Mouse (Mus musculus): Measurements from ENCODE around the gene Nynrin. TPM values are rescaled to one million over a fixed set of nuclear protein-coding genes. Genes with fewer than 3 reads are reported as not detected.
A peak's percentile ranks its signal among the peaks of the same experiment; 100 is the strongest.

The Nynrin gene
- polyA plus RNA-seq, 1 experiment: 0.87 TPM

DNA sequence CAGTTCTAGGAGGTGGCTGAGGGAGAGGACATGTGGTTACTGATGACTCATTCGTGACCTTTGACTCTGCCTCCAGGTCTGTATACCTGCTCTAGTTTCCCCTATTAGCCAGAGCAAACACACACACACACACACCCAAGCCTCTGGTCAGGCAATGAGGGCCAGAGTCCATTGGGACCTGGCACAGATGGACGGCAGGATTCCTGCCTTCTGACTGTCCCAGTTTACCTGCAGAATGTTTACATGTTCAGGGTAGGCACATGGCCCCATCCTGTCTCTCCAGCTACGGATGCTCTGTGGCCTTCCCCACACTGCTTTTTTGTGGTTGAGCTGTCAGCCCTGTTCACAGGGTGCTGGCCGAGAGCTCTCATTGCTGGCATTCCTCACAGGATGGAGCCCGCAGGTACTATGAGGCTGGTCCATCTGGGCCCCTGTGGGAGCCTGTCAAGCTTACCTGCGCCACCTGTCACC, 28.4 kb downstream of the Nynrin start:
- no peak overlapping the region for H3K27ac ChIP-seq (replicated peaks; ENCODE audit: low read depth, low read length)
- H3K4me1 ChIP-seq (ENCODE audit: control insufficient read depth, insufficient read depth, insufficient read length, low read length): peaks cover 5% of the 10 kb centered on the region

DNA sequence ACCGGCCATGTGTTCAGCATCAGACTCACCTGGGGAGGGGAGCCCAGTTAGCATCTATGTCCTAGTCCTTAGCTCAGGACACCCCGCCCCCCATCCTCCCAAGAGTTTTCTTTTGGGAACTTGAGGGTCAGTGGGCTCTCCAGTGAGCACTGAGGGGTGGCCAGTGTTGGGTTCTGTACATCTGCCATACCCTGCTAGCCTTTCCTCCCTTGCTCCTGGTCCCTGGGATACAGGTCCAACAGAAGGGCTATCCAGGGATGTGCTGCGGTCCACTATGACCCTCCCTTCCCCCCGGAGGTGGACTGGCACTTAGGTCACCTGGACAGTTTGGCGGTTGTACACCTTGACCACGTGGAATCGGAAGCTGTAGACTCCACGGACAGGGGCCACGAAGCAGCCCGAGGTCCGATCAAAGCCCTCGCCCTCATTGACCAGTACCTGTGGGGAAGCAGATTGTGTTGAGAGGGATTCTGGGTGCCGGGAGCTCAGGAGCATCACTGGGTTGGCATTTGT, 29.4 kb downstream of the Nynrin start:
- H3K27ac ChIP-seq (replicated peaks; ENCODE audit: low read depth, low read length): no peak overlapping the region
- peaks cover 5% of the 10 kb centered on the region for H3K4me1 ChIP-seq (ENCODE audit: control insufficient read depth, insufficient read depth, insufficient read length, low read length)
- H3K4me3 ChIP-seq (ENCODE audit: insufficient read depth, low read depth, low read length): no peak overlapping the region

More for the DNA sequence above, 28.4 kb downstream of the Nynrin start:
- H3K4me3 ChIP-seq (ENCODE audit: insufficient read depth, low read depth, low read length): no peak overlapping the region

DNA sequence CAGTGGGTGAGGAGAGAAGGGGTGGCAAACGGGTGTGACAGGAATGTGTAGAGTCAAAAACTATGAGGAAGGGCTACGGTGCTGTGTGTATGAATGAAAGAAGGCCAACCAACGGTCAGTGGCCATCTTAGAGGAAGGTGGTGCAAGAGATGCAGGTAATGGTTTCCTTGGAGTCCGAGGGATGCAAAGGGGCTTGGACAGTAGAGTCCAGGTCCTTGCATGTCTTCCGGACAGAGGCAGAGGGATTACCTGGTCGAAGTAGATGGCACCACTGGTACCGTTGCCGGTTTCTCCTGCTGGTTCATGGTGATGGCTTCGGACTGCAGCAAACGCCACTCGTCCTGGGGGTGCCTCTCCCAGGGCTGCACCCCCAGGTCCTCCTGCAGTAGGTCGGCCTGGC, 29.9 kb downstream of the Nynrin start:
- Histone ChIP-seq H3K4me1 (ENCODE audit: control insufficient read depth, insufficient read depth, insufficient read length, low read length) (peaks cover 5% of the 10 kb centered on the region), H3K27ac (replicated peaks; ENCODE audit: low read depth, low read length) (no peak overlapping the region), H3K4me3 (ENCODE audit: insufficient read depth, low read depth, low read length) (no peak overlapping the region)

DNA sequence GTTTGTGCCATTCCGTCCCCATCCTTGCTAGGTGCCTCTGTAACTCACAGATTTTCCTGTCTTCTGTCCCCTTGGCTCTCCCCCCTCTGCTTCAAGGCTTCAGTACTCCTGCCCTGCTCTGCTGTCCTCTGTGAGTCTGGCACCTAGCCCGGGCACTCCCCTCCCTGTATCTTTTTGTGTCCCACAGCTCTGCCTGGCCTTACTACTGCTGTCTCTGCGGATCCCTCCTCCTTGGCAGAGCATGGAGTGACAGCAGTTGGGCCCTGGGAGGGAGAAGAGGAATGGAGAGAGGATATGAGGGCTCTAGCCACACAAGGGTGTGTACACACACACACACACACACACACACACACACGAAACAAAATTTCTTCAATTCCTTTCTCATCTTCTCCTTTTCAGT, 30.4 kb downstream of the Nynrin start, which contains the start of gene Cbln3:
Cbln3 (minus strand) TSS at position 227 of the 400 bp plus-strand sequence.
- H3K27ac ChIP-seq (replicated peaks; ENCODE audit: low read depth, low read length): peak within 1 kb of the TSS; percentile 80
- peaks cover 5% of the 10 kb centered on the region for H3K4me1 ChIP-seq (ENCODE audit: control insufficient read depth, insufficient read depth, insufficient read length, low read length)

DNA sequence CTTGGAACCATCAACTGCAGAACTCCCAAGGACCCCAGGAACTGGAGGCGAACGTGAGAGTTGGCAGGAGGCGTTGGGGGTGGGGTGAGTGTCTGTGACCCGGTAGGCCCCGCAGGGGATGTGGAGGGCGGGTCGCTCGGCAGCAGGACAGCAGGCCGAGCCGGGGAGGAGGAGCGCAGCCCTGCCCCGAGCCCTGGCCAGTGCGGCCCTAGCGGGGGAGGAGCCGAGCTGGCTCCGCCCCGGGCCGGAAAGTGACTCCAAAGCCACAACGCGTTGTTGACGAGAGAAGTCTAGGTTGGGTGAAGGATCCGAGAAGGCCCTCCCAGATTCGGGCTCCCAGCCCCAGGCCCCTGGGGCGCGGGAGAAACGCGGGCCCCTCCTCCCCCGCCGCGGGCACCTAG, 30.9 kb downstream of the Nynrin start, which contains the start of gene Khnyn:
Khnyn (plus strand) TSS at position 235 of the 401 bp plus-strand sequence.
- peaks cover 5% of the 10 kb centered on the region for H3K4me1 ChIP-seq (ENCODE audit: control insufficient read depth, insufficient read depth, insufficient read length, low read length)
- peak within 1 kb of the TSS; percentile 80 for H3K27ac ChIP-seq (replicated peaks; ENCODE audit: low read depth, low read length)
- H3K4me3 ChIP-seq (ENCODE audit: insufficient read depth, low read depth, low read length): peak within 1 kb of the TSS; percentile 79

More for the DNA sequence above, 30.4 kb downstream of the Nynrin start, which contains the start of gene Cbln3:
- H3K4me3 ChIP-seq (ENCODE audit: insufficient read depth, low read depth, low read length): peak within 1 kb of the TSS; percentile 79

DNA sequence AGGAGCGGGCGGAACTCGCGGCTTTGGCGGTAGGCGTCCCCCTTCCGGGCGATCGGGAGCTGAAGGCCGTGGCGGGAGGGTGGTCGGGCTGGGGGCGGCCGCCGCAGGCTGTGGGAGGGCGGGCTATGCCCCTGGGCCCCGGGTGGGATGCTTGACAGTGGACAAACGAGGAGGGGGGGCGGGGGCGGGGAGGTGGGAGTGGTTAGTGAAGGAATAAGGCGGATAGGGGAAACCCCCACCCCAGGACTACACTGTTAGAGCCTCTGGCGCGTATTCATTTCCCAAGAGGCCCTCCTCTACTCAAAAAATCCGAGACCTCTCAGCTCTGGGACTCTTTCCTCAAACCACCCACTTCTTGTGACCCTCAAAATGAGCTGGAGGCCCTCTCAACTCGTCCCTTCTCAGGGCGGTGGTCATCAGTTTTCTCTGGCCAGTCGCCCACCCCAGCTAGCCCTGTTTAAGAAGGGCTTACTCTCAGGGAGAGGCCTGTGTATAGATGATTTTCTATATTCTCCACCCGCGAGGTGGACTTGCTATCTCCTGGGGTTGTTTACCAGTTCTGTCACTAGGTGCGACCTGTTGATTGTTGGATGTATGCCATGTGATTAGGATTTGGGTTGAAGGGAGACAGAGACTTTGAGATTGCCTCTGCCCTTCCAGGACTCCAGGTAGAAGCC, 31.4 kb downstream of the Nynrin start:
- peaks cover 5% of the 10 kb centered on the region for H3K4me1 ChIP-seq (ENCODE audit: control insufficient read depth, insufficient read depth, insufficient read length, low read length)
- H3K4me3 ChIP-seq (ENCODE audit: insufficient read depth, low read depth, low read length): peak overlapping the region; percentile 79
- H3K27ac ChIP-seq (replicated peaks; ENCODE audit: low read depth, low read length): peak overlapping the region; percentile 80

DNA sequence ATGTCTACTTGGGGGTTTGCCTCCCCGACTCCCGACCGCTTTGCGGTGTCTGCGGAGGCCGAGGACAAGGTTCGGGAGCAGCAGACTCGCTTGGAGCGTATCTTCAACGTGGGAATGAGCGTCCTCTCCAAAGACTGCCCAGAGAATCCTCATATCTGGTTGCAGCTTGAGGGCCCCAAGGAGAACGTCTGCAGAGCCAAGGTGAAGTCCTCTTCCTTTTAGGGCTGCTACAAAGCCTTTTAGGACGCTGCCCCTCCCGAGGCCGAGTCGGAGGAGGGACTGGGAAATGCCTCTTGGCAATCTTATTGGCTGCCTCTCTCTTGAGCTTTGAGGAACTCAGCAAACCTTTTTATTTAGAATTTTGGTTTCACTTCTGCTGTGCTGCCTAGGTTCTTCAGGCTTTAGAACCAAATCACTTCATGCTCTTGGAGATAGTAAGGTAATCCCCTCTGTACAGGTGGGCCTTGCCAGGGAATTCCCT, 32.0 kb downstream of the Nynrin start:
- Histone ChIP-seq H3K4me1 (ENCODE audit: control insufficient read depth, insufficient read depth, insufficient read length, low read length) (peaks cover 5% of the 10 kb centered on the region), H3K4me3 (ENCODE audit: insufficient read depth, low read depth, low read length) (peak overlapping the region; percentile 79), H3K27ac (replicated peaks; ENCODE audit: low read depth, low read length) (peak overlapping the region; percentile 80)

DNA sequence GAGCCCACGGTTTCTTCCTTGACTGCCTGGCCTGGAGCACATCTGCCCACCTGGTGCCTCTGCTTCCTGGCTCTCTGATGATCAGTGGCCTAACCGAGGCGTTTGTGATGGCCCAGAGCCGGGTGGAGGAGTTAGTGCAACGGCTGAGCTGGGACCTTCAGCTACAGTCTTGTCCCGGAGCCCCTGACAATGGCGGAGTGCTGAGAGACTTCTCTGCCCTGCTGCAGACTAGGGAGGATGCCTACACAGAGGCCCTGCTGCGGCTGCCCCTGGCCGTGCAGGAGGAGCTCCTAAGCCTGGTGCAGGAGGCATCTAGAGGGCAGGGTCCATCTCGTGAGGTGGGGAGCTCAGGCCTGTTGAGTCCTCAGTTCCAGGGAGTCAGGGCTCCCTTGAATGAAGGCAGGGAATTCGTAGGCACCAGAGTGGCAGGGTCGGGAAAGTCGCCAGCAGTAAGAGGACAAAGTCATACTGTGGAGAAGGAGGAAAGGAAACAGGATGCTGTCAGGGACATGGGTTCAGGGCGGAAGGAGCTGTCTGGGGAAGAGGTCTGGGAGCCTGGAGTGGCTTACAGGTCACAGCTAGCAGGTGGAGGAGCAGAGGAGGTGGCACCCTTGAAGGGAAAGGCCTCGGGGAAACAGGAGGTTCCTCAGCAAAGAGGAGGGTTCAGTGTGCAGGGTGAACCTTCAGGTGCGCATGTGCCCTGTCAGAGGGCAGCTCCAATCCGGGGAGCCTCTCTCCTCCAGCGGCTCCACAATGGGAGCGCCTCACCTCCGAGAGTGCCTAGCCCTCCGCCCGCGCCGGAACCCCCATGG, 33.0 kb downstream of the Nynrin start:
- H3K27ac ChIP-seq (replicated peaks; ENCODE audit: low read depth, low read length): no peak overlapping the region
- peak overlapping the region; percentile 79; the same call in 1 of the 2 replicates for H3K4me3 ChIP-seq (ENCODE audit: insufficient read depth, low read depth, low read length)
- H3K4me1 ChIP-seq (ENCODE audit: control insufficient read depth, insufficient read depth, insufficient read length, low read length): peaks cover 5% of the 10 kb centered on the region

DNA sequence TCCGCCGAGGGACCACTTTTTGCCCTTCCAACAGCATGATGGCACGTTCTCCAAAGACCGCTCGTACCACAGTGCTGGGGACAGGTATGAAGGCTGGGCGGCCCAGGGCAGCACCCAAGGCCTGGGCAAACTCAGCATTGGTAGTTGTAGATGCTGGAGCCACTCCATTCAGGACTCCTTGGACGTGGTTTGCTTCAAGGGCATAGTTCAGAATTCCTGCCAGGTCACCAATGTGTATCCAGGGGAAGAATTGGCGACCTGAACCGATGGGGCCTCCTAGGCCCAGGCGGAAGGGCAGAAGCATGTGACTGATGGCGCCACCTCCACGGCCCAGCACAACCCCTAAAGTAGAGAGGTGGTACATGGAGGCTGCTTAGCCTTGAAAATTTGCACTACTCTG, 43.9 kb downstream of the Nynrin start:
- Histone ChIP-seq H3K4me1 (ENCODE audit: control insufficient read depth, insufficient read depth, insufficient read length, low read length) (0 out of 2 replicates have a peak, but pooled peaks cover 3% of the 10 kb centered on the region), H3K27ac (replicated peaks; ENCODE audit: low read depth, low read length) (0 out of 2 replicates have a peak overlapping the region, but pooled peaks have one; percentile 3), H3K4me3 (ENCODE audit: insufficient read depth, low read depth, low read length) (no peak overlapping the region)

DNA sequence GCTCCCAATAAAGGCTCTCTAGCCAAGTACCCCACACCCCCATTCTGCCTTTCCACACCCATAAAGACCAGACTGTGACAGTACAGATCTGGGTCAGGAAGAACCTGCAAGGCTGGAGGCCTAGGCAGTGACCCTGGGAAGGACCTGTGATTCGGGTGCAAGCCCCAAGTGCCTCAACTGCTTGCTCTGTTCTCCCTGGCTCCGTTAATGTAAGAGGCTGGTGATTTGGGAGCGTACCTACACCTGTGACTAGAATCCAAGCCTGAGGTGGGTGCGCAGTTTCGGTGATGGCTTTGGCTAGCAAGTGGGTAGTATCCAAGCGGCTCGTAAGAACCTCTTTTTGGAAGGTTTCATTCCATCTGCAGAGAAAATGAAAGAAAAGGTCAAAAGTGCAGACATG, 45.1 kb downstream of the Nynrin start:
- Histone ChIP-seq H3K27ac (replicated peaks; ENCODE audit: low read depth, low read length) (no peak overlapping the region), H3K4me3 (ENCODE audit: insufficient read depth, low read depth, low read length) (peak overlapping the region; percentile 71), H3K4me1 (ENCODE audit: control insufficient read depth, insufficient read depth, insufficient read length, low read length) (0 out of 2 replicates have a peak, but pooled peaks cover 3% of the 10 kb centered on the region)

DNA sequence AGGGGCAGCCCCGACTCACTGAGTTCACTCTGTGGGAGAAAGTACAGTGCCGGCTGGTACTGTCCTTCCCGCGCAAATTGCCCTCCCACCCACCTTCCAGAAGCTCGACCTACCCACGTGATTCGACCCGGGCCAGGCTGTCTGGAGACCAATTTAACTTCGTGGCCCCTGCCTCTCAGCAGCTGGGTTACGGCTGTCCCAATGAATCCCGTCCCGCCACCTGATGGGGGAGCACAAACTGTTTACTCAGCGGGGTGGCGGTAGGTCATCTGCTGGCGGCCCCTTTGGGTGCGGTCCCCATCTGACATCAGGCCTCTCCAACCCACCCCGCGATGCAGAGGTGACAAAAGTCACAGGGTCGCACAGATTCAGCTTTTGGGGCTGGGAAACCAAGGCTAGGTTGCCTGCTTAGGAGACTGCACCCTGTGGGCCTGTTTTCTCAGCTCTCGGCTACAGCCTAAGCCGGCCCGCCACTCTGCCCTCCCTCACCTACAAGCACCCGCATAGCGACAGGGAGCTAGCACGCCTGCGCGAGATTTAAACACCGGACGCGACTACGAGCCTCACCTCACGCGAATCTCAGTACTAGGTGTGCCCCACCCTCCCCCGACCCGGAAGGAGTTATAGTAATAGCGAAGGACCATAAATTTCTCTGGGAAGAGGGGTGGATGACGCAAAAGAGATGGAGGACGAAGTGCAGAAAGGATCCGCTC, 46.0 kb downstream of the Nynrin start, which contains the start of gene Sdr39u1:
Sdr39u1 (minus strand) TSS at position 593 of the 713 bp plus-strand sequence.
- Histone ChIP-seq H3K4me3 (ENCODE audit: insufficient read depth, low read depth, low read length) (peak within 1 kb of the TSS; percentile 71), H3K4me1 (ENCODE audit: control insufficient read depth, insufficient read depth, insufficient read length, low read length) (0 out of 2 replicates have a peak, but pooled peaks cover 3% of the 10 kb centered on the region), H3K27ac (replicated peaks; ENCODE audit: low read depth, low read length) (peak within 1 kb of the TSS; percentile 71)

DNA sequence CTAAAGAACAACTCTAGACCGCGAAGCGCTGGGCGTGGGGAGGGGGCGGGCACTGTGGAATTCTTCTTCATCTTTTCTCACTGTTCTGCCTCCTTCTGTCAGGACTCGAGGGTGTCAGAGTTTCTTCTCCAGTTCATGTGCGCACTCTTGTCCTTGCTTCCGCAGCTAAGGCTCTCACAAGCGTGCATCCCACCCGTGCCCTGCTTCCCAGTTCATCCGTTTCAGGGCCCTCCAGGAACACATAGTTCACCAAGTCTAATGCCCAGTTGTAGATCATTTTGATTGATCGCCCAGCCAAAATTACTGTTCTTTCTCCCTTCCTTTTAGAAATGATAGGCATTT, 46.6 kb downstream of the Nynrin start:
- peak overlapping the region; percentile 22 for H3K27ac ChIP-seq (replicated peaks; ENCODE audit: low read depth, low read length)
- H3K4me3 ChIP-seq (ENCODE audit: insufficient read depth, low read depth, low read length): peak overlapping the region; percentile 71
- H3K4me1 ChIP-seq (ENCODE audit: control insufficient read depth, insufficient read depth, insufficient read length, low read length): 0 out of 2 replicates have a peak, but pooled peaks cover 3% of the 10 kb centered on the region

DNA sequence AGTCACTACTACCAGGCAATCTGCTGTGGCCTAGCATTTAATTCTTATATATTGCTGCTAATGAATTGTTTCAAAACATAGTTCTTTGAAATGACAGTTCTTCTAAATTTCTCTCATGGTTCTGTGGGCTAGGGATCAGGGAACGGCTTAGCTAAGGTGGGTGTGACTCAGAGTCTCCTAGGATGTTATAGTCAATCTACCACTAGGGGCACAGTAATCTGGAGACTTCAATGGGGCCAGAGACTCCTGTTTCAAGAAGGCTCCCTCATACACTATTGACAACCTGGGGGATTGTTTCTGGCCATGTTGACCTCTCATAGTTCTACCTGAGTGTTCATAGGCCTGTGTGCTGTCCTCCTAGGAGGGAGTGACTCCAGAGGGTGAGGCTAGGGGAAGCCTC, 51.7 kb downstream of the Nynrin start:
- no peak overlapping the region for H3K27ac ChIP-seq (replicated peaks; ENCODE audit: low read depth, low read length)
- 0 out of 2 replicates have a peak, but pooled peaks cover 2% of the 10 kb centered on the region for H3K4me1 ChIP-seq (ENCODE audit: control insufficient read depth, insufficient read depth, insufficient read length, low read length)
- no peak overlapping the region for H3K4me3 ChIP-seq (ENCODE audit: insufficient read depth, low read depth, low read length)

DNA sequence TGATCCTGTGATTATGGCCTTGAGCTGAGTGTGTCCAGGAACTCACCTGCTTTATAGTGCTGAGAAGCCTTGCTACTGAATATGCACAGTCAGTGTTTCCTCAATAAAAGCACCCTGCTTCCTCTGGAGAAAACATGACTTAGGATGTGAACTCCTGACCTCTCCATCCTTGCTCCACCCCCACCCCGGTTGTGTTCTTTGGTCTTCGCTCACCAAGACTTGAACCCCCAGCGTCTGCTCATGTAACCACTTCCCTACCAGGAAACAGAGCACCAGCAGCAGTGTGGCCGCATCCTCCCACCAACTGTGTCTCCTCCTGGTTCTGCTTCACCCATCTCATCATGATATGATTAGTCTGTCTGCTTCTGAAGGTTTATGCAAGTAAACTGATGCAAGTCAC, 59.6 kb downstream of the Nynrin start:
- H3K27ac ChIP-seq (replicated peaks; ENCODE audit: low read depth, low read length): no peak overlapping the region
- no peak overlapping the region for H3K4me3 ChIP-seq (ENCODE audit: insufficient read depth, low read depth, low read length)
- no peaks in the 10 kb centered on the region for H3K4me1 ChIP-seq (ENCODE audit: control insufficient read depth, insufficient read depth, insufficient read length, low read length)
